Mouse (Mus musculus): Measurements from ENCODE around the gene Kcnj4.

DNA sequence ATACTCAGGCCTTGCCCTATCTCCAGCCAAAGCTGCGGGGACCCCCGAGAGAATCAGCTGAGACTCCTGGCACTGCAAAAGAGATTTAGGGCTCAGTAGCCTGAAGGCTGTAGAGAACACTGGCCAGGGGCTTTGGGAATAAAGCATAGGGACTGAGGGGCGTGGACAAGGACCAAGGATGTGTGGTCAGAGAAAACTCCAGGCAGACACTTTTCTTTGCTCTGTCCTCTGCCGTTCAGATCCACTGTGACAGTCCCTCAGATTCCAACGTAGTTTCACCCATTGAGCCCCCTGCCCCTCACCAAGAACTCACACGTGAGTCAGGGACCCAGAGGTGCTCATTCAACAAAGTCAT lies 62.8 kb downstream of the Kcnj4 start:
- TF ChIP-seq CTCF (IDR thresholded peaks at IDR 0.05; ENCODE audit: insufficient read depth, low read length) = no peak
- TF ChIP-seq POLR2A (IDR thresholded peaks at IDR 0.05; ENCODE audit: borderline replicate concordance, extremely low read depth, low read depth, low read length) = no peak
